Mouse (Mus musculus) MEL-GATA-1-ER (cell line): ENCODE results near the gene 4930564D02Rik.

Source experiments
- DNase-seq: peaks from one replicate; pipeline ENCODE4 v3.0.0-alpha.2; 2012; ENCODE audit warnings: low read depth; ENCODE audit errors: extremely low read depth

4930564D02Rik gene

DNA sequence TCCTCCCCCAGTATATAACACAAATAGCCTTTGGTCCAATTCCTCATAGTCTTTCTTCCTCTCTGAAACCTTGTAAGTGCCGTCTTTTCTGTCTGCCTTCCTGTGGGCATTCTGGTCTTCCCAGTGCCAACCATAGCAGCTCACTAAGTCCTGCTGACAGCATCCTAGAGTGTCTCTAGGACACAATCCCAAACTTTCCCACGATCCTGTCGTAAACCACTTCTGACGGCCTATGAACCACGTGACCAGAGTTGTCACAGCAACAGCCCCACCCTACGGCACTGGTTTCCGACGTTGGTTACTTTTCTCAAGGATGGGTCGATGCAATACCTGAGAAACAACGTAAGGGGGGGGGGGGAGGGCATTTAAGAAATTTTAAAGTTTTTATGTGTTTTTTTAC, at the start of gene 4930564D02Rik:
TSS of gene 4930564D02Rik (plus strand) at position 301 of the 400 bp plus-strand sequence.
- no peak for DNase-seq

DNA sequence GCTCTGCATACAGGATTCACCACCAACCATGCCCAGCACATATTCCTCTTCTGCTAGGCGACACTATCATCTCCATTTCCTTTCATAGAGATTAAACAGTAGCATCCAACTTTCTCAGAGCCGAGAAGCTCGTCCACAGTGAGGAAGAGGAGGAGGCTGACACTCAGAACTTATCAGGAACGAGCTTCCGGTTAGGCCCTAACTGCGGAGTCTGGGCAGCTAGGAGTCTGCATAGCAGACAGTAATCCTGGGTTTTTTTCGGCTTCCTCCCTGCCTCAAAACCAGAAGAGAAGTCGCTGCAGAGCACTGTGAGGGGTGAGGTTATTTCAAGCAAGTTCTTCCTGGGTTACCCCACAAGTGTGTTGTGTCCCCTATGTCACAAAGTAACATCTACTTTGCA, 49.3 kb upstream of the 4930564D02Rik start:
- DNase-seq, result no peak

DNA sequence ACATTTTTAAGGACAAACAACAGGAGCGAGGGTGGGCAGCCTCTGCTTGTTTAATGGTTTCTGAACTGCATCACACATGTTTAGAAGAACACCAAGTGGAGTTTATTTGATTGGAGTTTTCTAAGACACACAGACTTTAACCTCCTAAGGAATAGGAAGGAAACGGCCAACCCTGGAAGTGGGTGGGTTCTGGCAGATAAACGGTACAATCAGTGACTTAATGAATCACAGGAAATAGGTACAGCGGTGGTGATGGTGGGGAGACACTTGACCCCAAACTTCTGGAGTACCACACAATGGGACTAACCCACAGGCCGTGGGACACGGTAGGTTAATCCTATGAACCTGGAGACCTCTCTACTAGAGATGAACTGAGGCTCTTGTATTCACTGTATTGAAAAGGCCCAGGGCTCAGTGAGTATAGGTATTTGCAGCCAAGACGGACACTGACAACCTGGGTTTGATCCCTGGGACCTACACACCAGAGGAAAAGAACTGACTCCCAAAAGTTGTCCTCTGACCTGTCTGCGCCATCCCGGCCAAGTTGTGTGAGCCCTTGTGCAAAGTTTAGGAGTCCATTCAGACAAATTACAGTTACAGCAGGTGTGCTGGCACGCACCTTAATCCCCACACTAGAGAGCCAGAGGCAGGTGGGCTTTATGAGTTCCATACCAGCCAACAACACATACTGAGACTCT, 48.4 kb upstream of the 4930564D02Rik start:
- DNase-seq, result no peak

DNA sequence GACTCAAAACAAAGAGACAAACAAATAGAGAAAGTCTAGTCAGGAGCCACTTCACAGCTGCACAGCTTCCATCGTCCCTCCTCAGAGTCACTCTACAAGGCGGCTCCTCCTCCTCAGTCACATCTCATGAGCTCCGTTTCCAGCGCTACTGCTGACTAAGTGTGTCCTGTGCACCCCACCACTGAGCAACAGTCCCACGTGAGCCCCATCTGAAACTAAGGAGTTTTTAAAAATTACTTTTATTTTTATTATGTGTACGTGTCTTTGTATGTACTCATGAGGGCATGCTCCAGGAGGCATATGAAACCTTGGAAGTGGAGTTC, 47.9 kb upstream of the 4930564D02Rik start:
- no peak for DNase-seq

DNA sequence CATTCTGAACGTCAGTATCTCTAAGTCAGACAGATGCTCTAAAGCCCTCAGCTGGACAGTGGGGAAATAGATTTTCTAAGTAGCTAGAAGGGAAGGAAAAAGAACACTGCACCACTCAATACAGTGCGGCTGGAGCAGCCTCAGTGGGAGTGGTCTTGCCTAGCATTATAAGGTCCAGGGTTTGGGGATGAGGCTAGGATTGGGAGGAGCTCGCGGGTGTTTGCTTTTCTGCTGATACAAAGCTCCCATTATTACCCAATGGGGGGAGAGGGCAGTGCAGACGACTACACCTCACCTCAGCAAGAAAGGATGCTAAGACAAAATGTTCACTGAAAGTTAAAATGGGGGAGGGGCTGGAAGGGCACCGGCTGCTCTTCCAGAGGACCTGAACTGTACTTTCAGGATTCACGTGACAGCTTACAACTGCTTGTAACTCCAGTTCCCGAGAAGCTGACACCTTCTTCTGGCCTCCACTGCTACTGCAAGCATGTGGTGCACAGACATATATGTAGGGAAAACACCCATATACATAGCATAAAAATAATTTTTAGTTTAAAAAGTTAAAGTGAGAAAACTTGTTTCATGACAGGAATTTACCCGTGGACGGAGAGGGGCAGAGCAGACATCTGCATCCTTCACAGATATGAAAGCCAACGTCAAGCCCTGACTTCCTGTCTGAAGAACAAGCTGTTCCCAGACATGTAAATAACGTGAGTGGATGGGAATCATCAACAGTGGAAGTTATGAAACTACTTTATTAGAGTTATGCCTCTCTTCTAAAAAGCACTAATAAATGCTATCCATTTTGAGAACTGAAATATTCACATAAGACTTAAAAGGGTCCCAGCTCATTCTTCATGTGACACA, 46.6 kb upstream of the 4930564D02Rik start:
- no peak for DNase-seq

DNA sequence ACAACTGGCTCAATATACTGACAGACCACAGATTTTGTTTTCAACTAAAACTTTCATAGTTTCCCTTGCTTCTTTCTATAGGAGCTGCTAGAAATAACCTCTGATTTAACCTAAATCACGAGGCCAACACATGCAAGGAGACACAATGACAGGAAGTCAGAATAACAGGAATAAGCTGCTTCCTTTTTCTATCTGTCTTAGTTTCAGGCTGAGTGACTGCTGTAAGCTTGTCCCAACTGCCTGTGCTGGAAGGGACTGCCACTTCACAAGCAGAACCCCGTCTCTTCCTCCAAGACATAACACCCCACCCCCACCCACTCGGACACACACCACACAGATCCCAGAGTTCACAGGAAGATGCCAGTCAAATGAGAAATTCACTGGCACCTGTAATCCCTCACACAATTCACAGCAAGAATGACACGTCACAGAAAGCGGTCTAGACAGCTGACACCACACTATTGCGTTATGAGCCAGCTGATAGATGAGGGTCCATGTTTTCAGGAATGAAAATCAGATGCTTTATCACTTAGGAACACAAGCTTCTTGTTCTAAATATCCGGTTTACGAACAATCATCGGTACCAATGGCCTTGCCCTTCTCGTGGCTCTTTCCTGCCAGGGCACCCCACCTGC, 43.2 kb upstream of the 4930564D02Rik start:
- DNase-seq, result no peak

DNA sequence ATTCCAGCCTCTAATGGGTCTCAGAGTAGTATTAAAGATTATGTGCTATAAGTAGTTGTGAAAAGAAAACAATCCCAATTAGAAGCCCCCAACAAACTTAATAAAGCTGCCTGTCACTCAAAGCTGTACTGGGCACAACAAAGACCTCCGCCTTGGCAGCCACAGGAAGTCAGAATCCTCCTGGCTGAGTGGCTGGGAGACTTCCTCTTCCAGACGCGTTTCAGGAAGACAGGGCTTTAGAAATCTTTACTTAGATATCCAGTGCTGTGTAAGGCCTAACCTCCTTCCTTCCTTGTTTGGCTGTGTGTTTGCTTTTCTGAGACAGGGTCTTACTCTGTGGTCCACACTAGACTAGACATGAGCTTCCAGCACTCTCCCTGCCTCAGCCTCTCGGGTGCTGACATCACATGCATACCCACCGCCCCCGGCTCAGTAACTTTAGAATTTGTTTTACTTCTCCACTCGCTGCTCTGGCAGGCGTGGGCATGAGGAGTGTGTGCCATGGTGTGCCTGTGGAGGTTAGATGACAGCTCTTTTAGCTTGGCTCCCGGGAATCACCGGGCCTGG, 30.3 kb upstream of the 4930564D02Rik start:
- no peak for DNase-seq

DNA sequence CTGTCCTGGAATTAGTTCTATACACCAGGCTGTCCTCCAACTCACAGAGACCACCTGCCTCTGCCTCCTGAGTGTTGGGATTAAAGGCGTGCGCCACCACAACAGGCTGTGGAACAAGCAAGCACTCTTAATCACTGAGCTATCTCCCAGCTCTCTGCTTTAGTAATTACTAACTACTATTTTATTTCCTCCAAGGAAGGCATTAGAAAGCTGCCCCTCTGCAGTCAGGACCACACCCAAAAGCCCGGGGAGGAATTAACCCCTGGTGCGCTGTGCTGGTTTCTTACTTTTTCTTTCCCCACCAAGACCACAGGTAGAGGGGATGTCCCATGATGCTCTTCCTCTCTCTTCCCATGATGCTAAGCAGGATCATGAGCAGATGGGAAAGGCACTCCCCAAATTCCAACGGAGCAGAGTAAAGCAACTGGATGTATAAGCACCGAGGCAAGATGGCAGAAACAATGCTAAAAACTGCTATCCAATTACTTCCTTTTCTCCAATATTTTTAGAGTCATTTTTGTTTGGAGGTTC, 29.3 kb upstream of the 4930564D02Rik start:
- no peak for DNase-seq

DNA sequence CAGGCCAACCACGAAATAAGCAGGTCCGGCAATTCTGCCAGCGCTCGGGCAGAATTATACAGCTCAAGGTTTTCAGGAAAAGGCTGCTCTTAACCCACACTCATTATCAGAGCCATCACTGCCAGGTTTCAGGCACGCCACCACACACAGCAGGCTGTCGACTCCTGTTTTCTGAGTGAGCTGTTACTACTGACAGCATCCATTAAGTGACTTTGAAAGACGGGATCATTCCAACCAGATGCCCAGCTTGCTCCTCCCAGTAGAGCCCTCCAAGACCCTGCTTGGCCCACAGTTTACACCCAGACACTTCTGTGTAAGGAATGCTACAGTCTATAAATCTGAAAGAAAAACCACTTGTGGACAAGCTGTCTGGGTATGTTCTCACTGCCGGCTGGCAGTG, 26.6 kb upstream of the 4930564D02Rik start:
- DNase-seq, result no peak

DNA sequence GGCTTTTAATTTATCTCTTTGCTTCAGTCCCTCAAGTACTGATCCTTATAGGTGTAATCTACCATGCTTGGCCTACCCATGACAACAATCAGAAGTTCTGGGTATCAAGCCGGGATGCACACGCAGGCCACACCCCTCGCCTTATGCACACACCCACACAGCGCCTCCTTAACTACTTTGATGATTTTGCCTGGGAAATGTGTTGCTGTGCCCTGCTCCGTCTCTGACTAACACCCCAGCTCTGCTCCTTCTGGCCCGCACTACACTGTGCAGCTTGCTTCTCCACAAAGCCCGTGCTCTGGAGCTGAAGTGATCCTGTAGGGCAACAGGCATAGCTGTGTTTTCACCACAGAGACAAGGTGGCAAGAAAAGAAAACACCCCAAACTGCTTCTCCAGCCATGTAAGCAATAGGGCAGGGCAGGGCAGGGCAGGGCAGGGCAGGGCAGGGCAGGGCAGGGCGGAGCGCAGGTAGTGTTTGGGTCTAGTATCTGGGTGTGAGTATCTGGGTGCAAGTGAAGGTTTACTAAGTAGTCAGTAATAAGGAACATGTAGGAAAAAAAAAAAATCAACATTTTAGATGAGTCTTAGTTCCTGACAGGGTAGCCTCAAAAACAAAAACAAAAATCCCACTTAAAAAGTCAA, 25.5 kb upstream of the 4930564D02Rik start:
- no peak for DNase-seq

DNA sequence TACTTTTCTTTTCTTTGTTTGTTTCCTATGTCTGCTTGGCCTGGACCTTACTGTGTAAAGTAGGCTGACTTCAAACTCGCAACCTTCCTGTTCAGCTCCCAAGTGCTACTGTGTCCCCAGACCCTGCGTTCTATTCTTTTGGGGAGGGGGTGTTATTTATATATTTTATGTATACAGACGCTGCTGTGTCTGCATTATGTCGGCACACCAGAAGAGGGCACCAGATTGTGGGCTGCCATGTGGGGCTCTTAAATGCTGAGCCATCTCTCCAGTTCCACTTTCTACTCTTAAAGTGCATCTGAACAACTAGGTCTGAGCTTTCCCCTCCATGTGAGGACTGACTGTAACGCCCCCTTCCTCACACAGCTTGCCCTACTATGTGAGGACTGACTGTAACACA, 22.9 kb upstream of the 4930564D02Rik start:
- DNase-seq, result no peak

DNA sequence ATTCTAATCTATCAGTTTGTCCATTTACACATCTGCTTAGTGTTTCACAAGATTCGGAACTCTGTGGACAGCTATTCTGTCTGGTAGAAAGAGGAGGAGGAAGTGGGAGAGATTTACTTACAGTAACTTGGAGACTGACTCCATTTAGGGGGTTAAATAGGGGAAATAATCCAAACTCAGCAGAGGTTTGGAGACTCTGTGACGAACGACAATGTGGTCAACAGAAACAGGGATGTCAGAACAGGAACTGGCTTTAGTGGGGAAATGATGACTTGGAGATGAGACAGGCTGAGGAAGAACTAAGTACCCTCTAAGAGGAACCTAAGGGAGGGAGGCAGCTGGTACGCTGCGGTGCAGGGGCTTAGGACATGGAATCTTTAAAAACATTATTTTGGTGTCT, 19.8 kb upstream of the 4930564D02Rik start:
- no peak for DNase-seq

DNA sequence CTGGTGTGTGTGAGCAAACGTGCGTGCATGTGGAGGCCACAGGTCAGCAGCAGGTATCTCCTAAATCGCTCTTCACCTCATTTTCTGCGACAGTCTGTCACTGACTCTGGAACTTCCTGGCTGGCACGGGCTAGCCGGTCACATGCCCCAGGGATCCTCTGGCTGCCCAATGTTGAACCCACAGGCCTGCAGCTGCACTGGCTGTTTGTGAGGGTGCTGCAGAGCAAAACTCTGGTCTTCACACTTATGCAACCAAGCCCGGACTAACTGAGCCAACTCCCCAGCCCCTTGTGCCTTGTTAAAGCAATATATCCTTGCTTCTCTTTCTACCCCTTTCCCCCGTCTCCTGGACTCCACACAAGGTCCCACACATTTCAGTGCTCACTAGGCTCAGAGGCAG, 19.0 kb upstream of the 4930564D02Rik start:
- no peak for DNase-seq

DNA sequence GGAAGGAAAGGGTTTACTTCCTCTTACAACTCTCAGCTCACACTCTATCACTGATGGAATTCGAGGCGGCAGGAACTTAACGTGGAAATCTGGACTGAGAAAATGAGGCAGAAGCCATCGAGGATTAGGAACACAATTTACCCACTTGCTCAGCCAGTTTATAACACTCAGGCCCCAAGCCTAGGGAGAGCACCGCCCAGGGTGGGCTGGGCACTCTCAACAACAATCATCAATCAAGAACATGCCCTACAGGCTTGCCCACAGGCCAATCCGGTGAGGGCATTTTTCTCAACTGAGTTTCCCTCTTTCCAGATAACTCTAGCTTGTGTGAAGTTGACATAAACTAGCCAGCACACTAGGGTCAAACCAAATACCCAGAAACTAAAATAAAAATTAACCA, 16.8 kb upstream of the 4930564D02Rik start:
- DNase-seq, result no peak

DNA sequence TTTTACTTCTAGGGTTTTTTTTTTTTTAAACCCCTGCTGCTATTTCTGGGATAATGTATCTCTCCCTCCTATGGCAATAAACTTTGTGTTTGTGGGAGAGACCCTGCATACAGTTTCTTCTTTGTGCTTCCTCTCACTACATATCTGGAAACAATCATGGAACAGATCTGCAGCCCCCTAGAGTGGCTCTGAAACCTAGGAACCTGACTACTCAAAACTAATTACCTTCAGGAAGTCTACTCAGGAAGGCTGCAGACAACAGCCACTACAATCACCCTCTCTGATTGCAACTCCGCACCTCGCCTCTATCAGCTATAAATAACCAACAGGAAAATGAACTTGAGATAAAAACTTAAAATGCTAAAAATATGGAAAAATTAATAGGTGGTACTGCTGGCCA, 15.5 kb upstream of the 4930564D02Rik start:
- no peak for DNase-seq

DNA sequence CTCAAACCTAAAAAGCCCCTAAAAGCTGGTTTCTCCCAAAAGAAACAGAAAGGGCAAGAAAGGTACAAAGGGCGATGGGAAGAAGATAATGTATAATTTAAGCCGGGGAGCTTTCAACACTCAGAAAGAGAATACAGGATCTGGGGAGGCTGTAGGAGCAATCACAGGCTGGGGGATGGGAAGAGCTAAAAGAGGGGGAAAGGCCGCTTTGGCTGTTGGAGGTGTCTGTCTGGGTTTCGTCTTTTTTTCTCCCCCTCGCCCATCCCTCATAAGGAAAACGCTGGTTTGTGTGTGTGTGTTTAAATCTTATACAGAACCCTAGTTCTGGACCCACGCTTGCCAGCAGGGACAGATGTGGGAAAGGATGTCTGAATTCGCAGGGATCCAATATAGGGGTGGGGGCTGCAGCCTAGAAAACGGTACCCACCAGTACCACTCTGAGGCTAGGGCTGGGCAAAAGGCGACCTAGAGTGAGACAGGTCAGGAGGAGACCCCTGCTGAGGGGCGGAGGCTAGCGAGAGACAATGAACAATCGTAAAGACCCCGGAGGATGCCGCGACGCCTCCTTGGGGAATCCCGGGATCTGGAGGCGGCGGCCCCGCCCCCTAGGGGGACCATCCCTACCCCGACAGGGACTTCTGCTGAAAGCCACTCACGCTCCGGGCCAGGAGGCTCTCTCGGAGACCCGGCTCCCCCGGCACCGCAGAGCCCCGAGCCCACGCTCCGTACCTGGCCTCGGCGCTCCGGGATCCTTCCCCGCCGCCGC, 14.3 kb upstream of the 4930564D02Rik start:
- no peak for DNase-seq

DNA sequence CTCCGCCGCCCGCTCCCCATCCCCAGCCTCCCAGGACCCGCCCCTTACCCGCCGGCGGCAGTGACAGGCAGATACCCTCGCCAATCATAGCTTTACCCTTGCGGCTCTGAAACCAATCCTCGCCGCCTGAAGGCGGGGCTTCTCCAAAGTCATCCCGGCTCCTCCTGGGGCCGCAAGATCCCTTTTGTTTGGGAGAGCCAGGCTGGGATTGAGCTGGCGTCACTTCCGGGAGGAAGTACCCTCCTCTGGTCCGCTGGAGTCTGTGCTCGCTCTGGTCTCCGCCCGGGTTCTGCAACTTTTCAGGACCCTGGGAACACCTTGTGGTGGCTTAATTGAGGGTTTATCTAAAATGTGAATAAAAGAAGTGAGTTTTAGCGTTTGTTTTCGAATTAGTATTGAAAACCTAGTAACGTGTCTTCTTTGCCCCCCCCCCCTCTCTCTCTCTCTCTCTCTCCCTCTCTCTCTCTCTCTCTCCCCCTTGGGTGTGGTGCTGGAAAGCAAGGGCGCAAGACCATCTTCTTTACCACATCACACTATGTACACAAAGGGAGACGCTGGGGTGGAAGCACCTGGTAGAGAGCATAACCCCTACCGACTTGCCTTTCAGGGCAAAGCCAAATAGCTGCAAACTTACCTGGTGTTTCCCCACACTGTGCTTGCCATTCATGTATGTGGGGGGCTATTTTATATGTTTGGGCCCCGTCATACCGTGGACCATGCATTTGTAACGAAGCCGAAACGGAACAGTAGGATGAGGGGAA, 13.5 kb upstream of the 4930564D02Rik start, which contains the start of gene Cttnbp2nl:
TSS of gene Cttnbp2nl (minus strand) at position 210 of the 761 bp plus-strand sequence.
- peak; percentile 67 for DNase-seq

DNA sequence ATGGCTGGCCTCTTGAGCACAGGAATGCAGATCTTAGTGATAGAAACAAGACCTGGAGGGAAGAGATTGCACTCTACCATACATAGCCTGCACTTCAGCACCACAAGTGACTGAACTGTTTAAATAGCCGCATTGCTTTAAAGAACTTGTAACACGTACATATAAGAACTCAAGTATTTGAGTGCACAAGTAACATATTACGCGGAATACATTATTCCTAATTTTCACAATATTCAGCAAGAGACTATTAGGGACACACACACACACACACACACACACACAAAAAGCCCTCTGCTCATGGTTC, 13.0 kb upstream of the 4930564D02Rik start:
- no peak for DNase-seq

DNA sequence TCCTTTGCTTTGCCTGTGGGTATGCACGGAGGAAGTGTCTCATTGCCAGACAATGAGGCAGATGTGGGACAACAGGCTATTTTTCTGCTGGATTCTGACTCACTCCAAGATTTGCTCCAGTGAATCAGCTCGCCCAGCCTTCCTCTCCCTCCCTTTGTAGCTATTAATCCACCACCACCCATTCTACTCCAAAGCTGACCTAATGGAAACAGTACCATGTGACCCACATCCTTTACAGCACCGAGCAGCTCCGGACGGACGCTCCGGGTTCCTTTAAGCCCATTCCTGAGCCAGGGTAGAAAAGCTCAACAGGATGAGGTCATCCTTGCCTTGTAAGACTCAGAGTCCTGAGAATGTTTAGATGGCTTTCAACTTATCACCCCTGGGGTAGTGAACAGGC, 11.7 kb upstream of the 4930564D02Rik start:
- DNase-seq, result no peak

DNA sequence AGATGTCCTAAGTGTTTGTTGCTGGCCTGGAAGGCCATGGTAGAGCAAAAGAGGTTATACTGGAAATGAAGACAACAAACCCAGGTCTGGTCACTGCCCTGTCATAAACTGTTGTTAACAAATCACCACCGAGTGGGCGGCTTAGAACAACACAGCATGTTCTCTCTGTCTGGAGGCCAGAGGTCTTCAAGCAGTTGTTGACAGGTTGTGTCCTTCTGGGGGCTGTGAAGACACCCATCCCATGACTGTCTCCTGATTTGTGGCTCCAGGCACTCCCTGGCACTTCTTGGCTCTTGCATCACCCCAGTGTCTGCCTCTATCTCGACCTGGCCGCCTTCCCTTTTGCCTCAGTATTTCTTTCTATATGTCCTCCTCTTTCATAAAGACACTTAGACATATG, 11.0 kb upstream of the 4930564D02Rik start:
- no peak for DNase-seq
